ENCODE assay signal across 17 mouse cellular contexts in genomic region chr7:24869532-24870165, GRCm38 (mm10). TPM values are rescaled to one million over a fixed set of nuclear protein-coding genes. Genes with fewer than 3 reads are reported as not detected.
DNase-seq lines count a peak whose midpoint lies in the region; ATAC-seq and TF ChIP-seq lines count a peak whose summit lies in the region.
"Had no signal": no experiment of that assay in that cellular context is flagged by ENCODE, and none has a peak within 500 bp of the region (broad histone marks: within the 10 kb centered on the region; RNA-seq: fewer than 3 reads in every experiment).

TSS of gene Lypd4 (minus strand) at chr7:24869941.
TSS of gene Dmrtc2 (plus strand) at chr7:24870057.

- H3K9ac ChIP-seq in intestine, embryonic 14.5 days (ENCODE audit: low read length), result no peak within 1 kb of the TSS
- no peak within 1 kb of the TSS for H3K9ac ChIP-seq in intestine, embryonic 16.5 days (ENCODE audit: low read depth, low read length)
- H3K9ac ChIP-seq in forebrain, postnatal 0 days, result no peak within 1 kb of the TSS
- H3K9ac ChIP-seq in midbrain, embryonic 15.5 days, result no peak within 1 kb of the TSS
- H3K9ac ChIP-seq: limb, embryonic 15.5 days; lung, embryonic 15.5 days had no signal

- no peaks in the 10 kb centered on the region for H3K36me3 ChIP-seq in intestine, embryonic 14.5 days (ENCODE audit: control insufficient read depth, insufficient read depth, low read length)
- no peaks in the 10 kb centered on the region for H3K36me3 ChIP-seq in intestine, embryonic 16.5 days (ENCODE audit: control insufficient read depth, insufficient read depth, low read length)
- no peaks in the 10 kb centered on the region for H3K36me3 ChIP-seq in forebrain, postnatal 0 days (ENCODE audit: insufficient read depth)
- no peaks in the 10 kb centered on the region for H3K36me3 ChIP-seq in midbrain, embryonic 15.5 days (replicated peaks)
- H3K36me3 ChIP-seq: limb, embryonic 15.5 days; lung, embryonic 15.5 days had no signal

- intact Hi-C loops in gastrocnemius, postnatal 36 days (cut with DNase I), result no loop called here

- 0 out of 2 replicates have a peak, but pooled peaks have one; percentile 27 for ATAC-seq in intestine, embryonic 14.5 days (replicated peaks; ENCODE audit: low FRiP score, low TSS enrichment, low read depth)
- no peak for ATAC-seq in intestine, embryonic 16.5 days
- ATAC-seq in forebrain, postnatal 0 days, result peak; percentile 42
- ATAC-seq in midbrain, embryonic 15.5 days (replicated peaks), result 0 out of 2 replicates have a peak, but pooled peaks have one; percentile 45

- H3K27ac ChIP-seq in intestine, embryonic 14.5 days (ENCODE audit: low read depth), result no peak within 1 kb of the TSS
- H3K27ac ChIP-seq in intestine, embryonic 16.5 days (ENCODE audit: low read length), result no peak within 1 kb of the TSS
- H3K27ac ChIP-seq in forebrain, postnatal 0 days (ENCODE audit: low read depth, low read length), result no peak within 1 kb of the TSS
- H3K27ac ChIP-seq in midbrain, embryonic 15.5 days, result no peak within 1 kb of the TSS
- H3K27ac ChIP-seq: left cerebral cortex, adult 2 months; limb, embryonic 15.5 days; lung, embryonic 15.5 days had no signal

- WGBS in intestine, embryonic 14.5 days, result 51% methylated on average over 41 of the region's 41 CpGs
- WGBS in intestine, embryonic 16.5 days, result 52% methylated on average over 39 of the region's 41 CpGs
- 58% methylated on average over 41 of the region's 41 CpGs for WGBS in forebrain, postnatal 0 days
- 51% methylated on average over 39 of the region's 41 CpGs for WGBS in midbrain, embryonic 15.5 days

- no peak within 1 kb of the TSS for H3K4me3 ChIP-seq in intestine, embryonic 14.5 days (ENCODE audit: low read depth, low read length)
- no peak within 1 kb of the TSS for H3K4me3 ChIP-seq in intestine, embryonic 16.5 days (ENCODE audit: low read length)
- H3K4me3 ChIP-seq in forebrain, postnatal 0 days (ENCODE audit: low read depth, low read length), result no peak within 1 kb of the TSS
- H3K4me3 ChIP-seq in midbrain, embryonic 15.5 days, result no peak within 1 kb of the TSS
- H3K4me3 ChIP-seq: left cerebral cortex, adult 2 months; limb, embryonic 15.5 days; lung, embryonic 15.5 days had no signal

- DNase-seq in intestine, embryonic 14.5 days (ENCODE audit: low spot score), result no peak
- DNase-seq in R1 (ENCODE audit: low read depth, low spot score) (peak; percentile 92), MN1 (ENCODE audit: low spot score) (no peak)
- DNase-seq in forebrain, postnatal 0 days, result no peak
- DNase-seq in layer of hippocampus, postnatal 14 days (ENCODE audit: low spot score in 2 of 2), result no peak
- no peak for DNase-seq in gastrocnemius, postnatal 36 days
- DNase-seq: adrenal gland, postnatal 36 days; cerebellum, adult 11 months; heart, adult 11 months; heart, postnatal 10 days; kidney, adult 11 months had no signal

- H3K4me2 ChIP-seq in intestine, embryonic 14.5 days (ENCODE audit: low read length), result no peak within 1 kb of the TSS
- no peak within 1 kb of the TSS for H3K4me2 ChIP-seq in intestine, embryonic 16.5 days (ENCODE audit: low read depth, low read length)
- no peak within 1 kb of the TSS for H3K4me2 ChIP-seq in forebrain, postnatal 0 days (ENCODE audit: low read depth)
- no peak within 1 kb of the TSS; the same call in 1 of the 2 replicates for H3K4me2 ChIP-seq in midbrain, embryonic 15.5 days
- H3K4me2 ChIP-seq: limb, embryonic 15.5 days; lung, embryonic 15.5 days had no signal

- H3K4me1 ChIP-seq in intestine, embryonic 14.5 days (replicated peaks; ENCODE audit: control insufficient read depth, insufficient read depth, low read length), result no peaks in the 10 kb centered on the region
- no peaks in the 10 kb centered on the region for H3K4me1 ChIP-seq in intestine, embryonic 16.5 days (ENCODE audit: control insufficient read depth, insufficient read depth, low read length)
- H3K4me1 ChIP-seq in forebrain, postnatal 0 days (ENCODE audit: insufficient read depth), result no peaks in the 10 kb centered on the region
- no peaks in the 10 kb centered on the region for H3K4me1 ChIP-seq in midbrain, embryonic 15.5 days
- H3K4me1 ChIP-seq: limb, embryonic 15.5 days; lung, embryonic 15.5 days had no signal

- peaks cover 5% of the 10 kb centered on the region; the same call in 1 of the 2 replicates for H3K9me3 ChIP-seq in intestine, embryonic 14.5 days (ENCODE audit: control insufficient read depth, low read length)
- peaks cover 4% of the 10 kb centered on the region; the same call in 1 of the 2 replicates for H3K9me3 ChIP-seq in intestine, embryonic 16.5 days (ENCODE audit: control insufficient read depth, low read length)
- no peaks in the 10 kb centered on the region for H3K9me3 ChIP-seq in forebrain, postnatal 0 days (ENCODE audit: low read length)
- H3K9me3 ChIP-seq in midbrain, embryonic 15.5 days, result no peaks in the 10 kb centered on the region
- H3K9me3 ChIP-seq: limb, embryonic 15.5 days; lung, embryonic 15.5 days had no signal

- H3K27me3 ChIP-seq in intestine, embryonic 14.5 days (replicated peaks; ENCODE audit: control insufficient read depth, insufficient read depth, low read length), result no peaks in the 10 kb centered on the region
- peaks cover 3% of the 10 kb centered on the region; the same call in 1 of the 2 replicates for H3K27me3 ChIP-seq in intestine, embryonic 16.5 days (replicated peaks; ENCODE audit: control insufficient read depth, insufficient read depth, low read length)
- no peaks in the 10 kb centered on the region for H3K27me3 ChIP-seq in forebrain, postnatal 0 days (ENCODE audit: insufficient read depth, low read length)
- 0 out of 2 replicates have a peak, but pooled peaks cover 4% of the 10 kb centered on the region for H3K27me3 ChIP-seq in midbrain, embryonic 15.5 days (replicated peaks)

- TF ChIP-seq CTCF in forebrain, postnatal 0 days (IDR thresholded peaks at IDR 0.05; ENCODE audit: low read depth), result no peak

RNA-seq across cellular contexts. Expression of gene Lypd4, which starts in this region (rescaled TPM):
- not detected in 2 replicates for polyA plus RNA-seq in intestine, embryonic 14.5 days (2014; fragmentation: Nextera tagmentation; extraction: Ambion mirVana)
- polyA plus RNA-seq in intestine, embryonic 16.5 days (2015; fragmentation: Nextera tagmentation; extraction: Ambion mirVana), result not detected in 2 replicates
- total RNA-seq in forebrain, postnatal 0 days (2014; rRNA removed), result not detected in 2 replicates
- not detected in 2 replicates for polyA plus RNA-seq in forebrain, postnatal 0 days (2015; fragmentation: Nextera tagmentation; extraction: Ambion mirVana)
- 0.13 TPM in 1 of 2 replicates, not detected in the other for polyA plus RNA-seq in midbrain, embryonic 15.5 days (2015; fragmentation: Nextera tagmentation; extraction: Ambion mirVana)
- not detected for total RNA-seq in layer of hippocampus, postnatal 14 days (2021)
- total RNA-seq in gastrocnemius, postnatal 36 days (2021), result not detected
- total RNA-seq: adrenal gland, postnatal 36 days; heart, postnatal 10 days; left cerebral cortex, adult 2 months had no signal
- polyA plus RNA-seq: large intestine, adult 2 months; limb, embryonic 15.5 days; lung, embryonic 15.5 days had no signal

RNA-seq across cellular contexts. Expression of gene Dmrtc2, which starts in this region (rescaled TPM):
- not detected in 2 replicates for polyA plus RNA-seq in intestine, embryonic 14.5 days (2014; fragmentation: Nextera tagmentation; extraction: Ambion mirVana)
- polyA plus RNA-seq in intestine, embryonic 16.5 days (2015; fragmentation: Nextera tagmentation; extraction: Ambion mirVana), result not detected in 2 replicates
- total RNA-seq in forebrain, postnatal 0 days (2014; rRNA removed), result 0.08 TPM in 1 of 2 replicates, not detected in the other
- 0.23 and 0.28 TPM in 2 replicates for polyA plus RNA-seq in forebrain, postnatal 0 days (2015; fragmentation: Nextera tagmentation; extraction: Ambion mirVana)
- 0.13 and 0.41 TPM in 2 replicates for polyA plus RNA-seq in midbrain, embryonic 15.5 days (2015; fragmentation: Nextera tagmentation; extraction: Ambion mirVana)
- total RNA-seq in layer of hippocampus, postnatal 14 days (2021), result not detected
- total RNA-seq in gastrocnemius, postnatal 36 days (2021), result not detected
- total RNA-seq: adrenal gland, postnatal 36 days; heart, postnatal 10 days; left cerebral cortex, adult 2 months had no signal
- polyA plus RNA-seq: large intestine, adult 2 months; limb, embryonic 15.5 days; lung, embryonic 15.5 days had no signal

Comparison
In these comparisons a context has a peak if more than half of its experiments do, and no peak if none do; other contexts are left out.
1. Peak in ATAC-seq in intestine, embryonic 14.5 days; RNA of the genes that start here not detected or under 1 TPM.
2. Peak in ATAC-seq in forebrain, postnatal 0 days; RNA of the genes that start here not detected or under 1 TPM.
3. Peak in ATAC-seq in midbrain, embryonic 15.5 days; RNA of the genes that start here not detected or under 1 TPM.